Mouse (Mus musculus) gastrocnemius, adult 2 months (tissue): ENCODE results near the gene Ttc24. TPM values are rescaled to one million over a fixed set of nuclear protein-coding genes. Genes with fewer than 3 reads are reported as not detected.
A peak's percentile ranks its signal among the peaks of the same experiment; 100 is the strongest.

Experiments used
- DNase-seq: peaks from one replicate; pipeline ENCODE4 v3.0.0; 2022
- H3K27ac ChIP-seq: fragments of 200-600 bp; 2 replicates; pipeline ENCODE4 v1.8.1; 2022; ENCODE audit warnings: mild to moderate bottlenecking
- H3K4me3 ChIP-seq: fragments of 200-600 bp; 2 replicates; pipeline ENCODE4 v1.8.1; 2022; ENCODE audit warnings: mild to moderate bottlenecking, moderate library complexity
- CTCF ChIP-seq: fragments of 200-600 bp; IDR thresholded peaks from 2 replicates; pipeline ENCODE4 v1.8.1; 2022; ENCODE audit warnings: antibody characterized with exemption, mild to moderate bottlenecking, moderate library complexity
- intact Hi-C: fragments of 180-260 bp; cut with DNase I; formaldehyde crosslinking; loops from one replicate; pipeline ENCODE4 v1.15.1; 2025
- total RNA-seq, 2 experiments: library from RNA; stranded (reverse); gene quantifications; 2 replicates each; pipeline ENCODE4 v1.2.3; 2021

The Ttc24 gene
- total RNA-seq, 2 experiments from 2014 or later: not detected

- TF ChIP-seq CTCF: no peak
Observed at GRCm38 (mm10) chr3:88026823-88027222, 51.3 kb downstream of the Ttc24 start.

GRCm38 (mm10) chr3:88023192-88024074, 54.7 kb downstream of the Ttc24 start:
- intact Hi-C loops: loop anchor here (5.0 kb wide), 1 partner anchor 34 kb away; the partner anchor contains the start of gene Naxe
- peak overlapping the region; percentile 83 for H3K4me3 ChIP-seq
- no peak for DNase-seq
- no peak for TF ChIP-seq CTCF
- H3K27ac ChIP-seq: 0 out of 2 replicates have a peak overlapping the region, but pooled peaks have one; percentile 35

More at GRCm38 (mm10) chr3:88026823-88027222, 51.3 kb downstream of the Ttc24 start:
- Histone ChIP-seq H3K27ac (no peak overlapping the region), H3K4me3 (no peak overlapping the region)
- intact Hi-C loops: loop anchor here (5.0 kb wide), 1 partner anchor 45 kb away; no protein-coding TSS in a partner anchor
- DNase-seq: no peak

GRCm38 (mm10) chr3:88022322-88023191, 55.5 kb downstream of the Ttc24 start:
- Histone ChIP-seq H3K4me3 (peak overlapping the region; percentile 83), H3K27ac (0 out of 2 replicates have a peak overlapping the region, but pooled peaks have one; percentile 35)
- peak; percentile 94 for DNase-seq
- intact Hi-C loops: loop anchor here (5.0 kb wide), 1 partner anchor 35 kb away; the partner anchor contains the start of gene Naxe
- no peak for TF ChIP-seq CTCF

Other genes with a start within 250 kb of the Ttc24 start
- gene Sh2d2a, start 231.5 kb downstream of the Ttc24 start, total RNA-seq: not detected
- gene Prcc, start 192.7 kb downstream of the Ttc24 start, total RNA-seq: 10 to 100 TPM; 45.5 to 52.8 TPM
- 100 to 1,000 TPM; 212 to 228 TPM for gene Hdgf, start 172.0 kb downstream of the Ttc24 start, total RNA-seq
- gene Mrpl24, start 158.8 kb downstream of the Ttc24 start, total RNA-seq: 10 to 100 TPM; 44.1 to 50.2 TPM
- gene Isg20l2, start 148.0 kb downstream of the Ttc24 start, total RNA-seq: 1 to 10 TPM; 7.6 to 8.1 TPM
- 1 to 10 TPM; 4.7 to 5.0 TPM for gene Rrnad1, start 147.6 kb downstream of the Ttc24 start, total RNA-seq
- gene Crabp2, start 129.6 kb downstream of the Ttc24 start, total RNA-seq: under 1 TPM in 1 of 2 experiments, not detected in 1; 0.42 TPM
- gene Nes, start 107.2 kb downstream of the Ttc24 start, total RNA-seq: 10 to 100 TPM in 1 of 2 experiments, 1 to 10 TPM in 1; 9.1 to 17.2 TPM
- not detected for gene Bcan, start 78.1 kb downstream of the Ttc24 start, total RNA-seq
- gene Hapln2, start 50.7 kb downstream of the Ttc24 start, total RNA-seq: not detected
- 10 to 100 TPM; 17.9 to 19.6 TPM for gene Gpatch4, start 35.2 kb downstream of the Ttc24 start, total RNA-seq
- 10 to 100 TPM; 37.9 to 52.0 TPM for gene Naxe, start 19.8 kb downstream of the Ttc24 start, total RNA-seq
- under 1 TPM; 0.15 to 0.20 TPM for gene Iqgap3, start 3.7 kb upstream of the Ttc24 start, total RNA-seq
- gene Mef2d, start 64.1 kb upstream of the Ttc24 start, total RNA-seq: 100 to 1,000 TPM; 173 to 184 TPM
- gene Rhbg, start 176.4 kb upstream of the Ttc24 start, total RNA-seq: not detected
- under 1 TPM; 0.74 to 0.95 TPM for gene Gm38392, start 208.9 kb upstream of the Ttc24 start, total RNA-seq
- 1 to 10 TPM; 5.4 to 7.3 TPM for gene Tsacc, start 218.7 kb upstream of the Ttc24 start, total RNA-seq
- gene Cct3, start 218.8 kb upstream of the Ttc24 start, total RNA-seq: 100 to 1,000 TPM in 1 of 2 experiments, 10 to 100 TPM in 1; 96.7 to 119 TPM
- 10 to 100 TPM; 39.0 to 39.8 TPM for gene Glmp, start 246.7 kb upstream of the Ttc24 start, total RNA-seq